Mouse (Mus musculus): ENCODE measurements around the gene Cnih3.

GRCm38 (mm10) chr1:181484696-181485095 lies 132.3 kb downstream of the Cnih3 start:
- TF ChIP-seq ZC3H11A (IDR thresholded peaks at IDR 0.05; ENCODE audit: borderline replicate concordance, low read depth, low read length) = no peak
- TF ChIP-seq ZNF384 (IDR thresholded peaks at IDR 0.05; ENCODE audit: low read depth, low read length) = no peak

All from ES-E14 (cell line).